Mouse (Mus musculus) ES-Bruce4 (cell line): ENCODE measurements at regions not wholly inside any gene's neighbourhood (a gene's known extent, or its start where the extent isn't known, plus 50 kb on each side); places are given as distances from the start of the nearest gene placed in this dataset.
A peak's percentile ranks its signal among the peaks of the same experiment; 100 is the strongest.

Experiments
- H3K27ac ChIP-seq: 2 replicates; pipeline ENCODE4 v1.5.1; 2012; ENCODE audit warnings: low read length, inconsistent platforms; ENCODE audit not compliant: insufficient read depth
- H3K27me3 ChIP-seq: 2 replicates; pipeline ENCODE4 v1.6.1; 2012; ENCODE audit warnings: mild to moderate bottlenecking, low read length, inconsistent platforms; ENCODE audit not compliant: control insufficient read depth, poor library complexity, insufficient read depth, severe bottlenecking
- H3K36me3 ChIP-seq: 2 replicates; pipeline ENCODE4 v1.6.1; 2012; ENCODE audit warnings: inconsistent platforms, mild to moderate bottlenecking, low read length, moderate library complexity; ENCODE audit not compliant: control insufficient read depth, poor library complexity, insufficient read depth, severe bottlenecking
- H3K4me1 ChIP-seq: one replicate; pipeline ENCODE4 v1.8.1; 2011; ENCODE audit warnings: low read length; ENCODE audit not compliant: control insufficient read depth, insufficient read depth
- H3K4me3 ChIP-seq: 2 replicates; pipeline ENCODE4 v1.5.1; 2011; ENCODE audit warnings: low read depth, mild to moderate bottlenecking, low read length
- H3K9ac ChIP-seq: 2 replicates; pipeline ENCODE4 v1.6.1; 2012; ENCODE audit warnings: low read depth, mild to moderate bottlenecking, inconsistent platforms; ENCODE audit not compliant: poor library complexity, severe bottlenecking
- H3K9me3 ChIP-seq: replicated peaks from 2 replicates; pipeline ENCODE4 v1.6.1; 2012; ENCODE audit warnings: mild to moderate bottlenecking, low read length, inconsistent platforms; ENCODE audit not compliant: control insufficient read depth, poor library complexity, insufficient read depth, severe bottlenecking
- CTCF ChIP-seq: IDR thresholded peaks from one replicate; pipeline ENCODE4 v1.8.1; 2011; ENCODE audit warnings: low read depth, low read length
- EP300 ChIP-seq: IDR thresholded peaks from 2 replicates; pipeline ENCODE4 v1.6.1; 2011; ENCODE audit warnings: low read depth, low read length; ENCODE audit not compliant: insufficient read depth
- POLR2A ChIP-seq: IDR thresholded peaks from one replicate; pipeline ENCODE4 v1.8.1; 2011; ENCODE audit warnings: low read length; ENCODE audit not compliant: insufficient read depth

GRCm38 (mm10) chr1:100878065-100878464, 1105.5 kb downstream of the Cntnap5b start:
- Histone ChIP-seq H3K4me1 (peaks cover 1% of the 10 kb centered on the region), H3K27ac (no peak overlapping the region), H3K4me3 (no peak overlapping the region), H3K9me3 (peaks cover 3% of the 10 kb centered on the region), H3K9ac (no peak overlapping the region), H3K27me3 (no peaks in the 10 kb centered on the region; the same call in 1 of the 2 replicates), H3K36me3 (no peaks in the 10 kb centered on the region)
- peak; percentile 86 for TF ChIP-seq EP300
- TF ChIP-seq CTCF = no peak

DNA sequence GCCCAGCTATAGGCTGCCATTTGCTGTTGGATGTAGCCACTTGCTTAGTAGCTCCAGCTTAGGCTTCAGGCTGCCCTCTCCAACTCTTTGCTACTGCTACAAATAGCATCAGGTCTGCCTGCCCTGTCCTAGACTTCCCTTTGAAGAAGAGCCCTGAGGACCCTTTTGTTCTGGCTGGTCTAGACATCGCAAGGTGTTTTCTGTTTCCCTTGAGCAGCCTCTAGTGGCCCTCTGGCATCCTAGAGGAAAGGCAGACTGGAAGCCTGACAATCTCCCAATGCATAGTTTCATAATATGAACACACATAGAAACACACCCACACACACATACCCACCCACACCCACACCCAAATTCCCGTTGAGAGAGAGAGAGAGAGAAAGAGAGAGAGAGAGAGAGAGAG, 1114.8 kb downstream of the Cntnap5b start:
- no peaks in the 10 kb centered on the region for H3K4me1 ChIP-seq
- TF ChIP-seq CTCF = peak; percentile 8
- TF ChIP-seq POLR2A = no peak
- H3K9ac ChIP-seq = no peak overlapping the region
- H3K4me3 ChIP-seq = no peak overlapping the region
- H3K36me3 ChIP-seq = no peaks in the 10 kb centered on the region
- H3K27ac ChIP-seq = no peak overlapping the region
- no peaks in the 10 kb centered on the region for H3K9me3 ChIP-seq
- no peaks in the 10 kb centered on the region for H3K27me3 ChIP-seq

GRCm38 (mm10) chr1:100888337-100888736, 1115.8 kb downstream of the Cntnap5b start:
- Histone ChIP-seq H3K36me3 (no peaks in the 10 kb centered on the region), H3K4me1 (no peaks in the 10 kb centered on the region), H3K9me3 (no peaks in the 10 kb centered on the region), H3K27me3 (no peaks in the 10 kb centered on the region), H3K27ac (no peak overlapping the region), H3K4me3 (no peak overlapping the region), H3K9ac (no peak overlapping the region)
- TF ChIP-seq POLR2A (no peak), CTCF (no peak), EP300 (no peak)

DNA sequence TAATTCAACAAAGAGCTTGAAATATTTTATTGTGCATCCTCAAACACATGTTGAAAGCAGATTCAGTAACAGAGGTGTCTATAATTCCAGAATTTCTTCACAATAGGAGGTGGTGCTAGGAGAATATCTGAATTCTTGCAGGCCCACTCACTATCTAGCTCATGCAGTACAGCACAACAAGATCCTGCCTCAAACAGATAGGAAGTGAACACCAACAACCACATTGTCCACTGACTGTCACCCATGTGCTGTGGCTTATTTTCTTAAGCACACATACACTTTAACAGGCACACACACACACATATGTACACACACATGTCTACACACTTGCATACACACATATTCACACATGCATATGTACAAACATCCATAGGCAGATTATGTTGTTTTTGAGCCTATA, 1150.3 kb downstream of the Cntnap5b start:
- H3K9me3 ChIP-seq = 0 out of 2 replicates have a peak, but pooled peaks cover 2% of the 10 kb centered on the region
- H3K9ac ChIP-seq = no peak overlapping the region
- H3K4me3 ChIP-seq = no peak overlapping the region
- no peaks in the 10 kb centered on the region for H3K27me3 ChIP-seq
- H3K36me3 ChIP-seq = no peaks in the 10 kb centered on the region
- TF ChIP-seq POLR2A (no peak), CTCF (no peak), EP300 (no peak)
- H3K27ac ChIP-seq = no peak overlapping the region
- no peaks in the 10 kb centered on the region for H3K4me1 ChIP-seq

- H3K4me3 ChIP-seq = no peak overlapping the region
- TF ChIP-seq CTCF = no peak
- H3K36me3 ChIP-seq = no peaks in the 10 kb centered on the region
- no peak overlapping the region for H3K27ac ChIP-seq
- no peaks in the 10 kb centered on the region for H3K4me1 ChIP-seq
- H3K27me3 ChIP-seq = no peaks in the 10 kb centered on the region
- H3K9ac ChIP-seq = no peak overlapping the region
- H3K9me3 ChIP-seq = 0 out of 2 replicates have a peak, but pooled peaks cover 2% of the 10 kb centered on the region
Measured at GRCm38 (mm10) chr1:100928171-100928771, 1155.7 kb downstream of the Cntnap5b start.

DNA sequence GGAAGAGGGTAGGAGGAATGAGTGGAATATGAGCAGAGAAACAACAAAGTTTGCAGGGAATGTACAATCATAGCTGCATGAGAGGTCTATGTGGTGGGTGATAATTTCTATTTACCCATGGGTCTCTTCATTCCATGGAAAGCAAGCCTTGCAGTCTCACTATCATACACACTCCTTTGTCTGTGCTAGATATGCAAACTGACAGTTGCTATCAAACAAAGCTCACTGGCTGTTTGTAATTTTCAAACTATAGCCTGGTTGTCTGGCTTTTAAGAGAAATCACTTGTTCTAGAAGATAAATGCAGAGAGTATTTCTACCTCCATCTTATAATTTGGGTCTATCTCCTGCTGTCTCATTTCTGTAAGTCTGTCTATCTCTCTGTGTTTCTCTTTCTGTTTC, 1194.7 kb downstream of the Cntnap5b start:
- no peak for TF ChIP-seq EP300
- no peak for TF ChIP-seq POLR2A
- TF ChIP-seq CTCF = no peak

More for the DNA sequence above, 1194.7 kb downstream of the Cntnap5b start:
- H3K27me3 ChIP-seq = no peaks in the 10 kb centered on the region
- no peaks in the 10 kb centered on the region for H3K9me3 ChIP-seq
- H3K4me3 ChIP-seq = no peak overlapping the region
- no peaks in the 10 kb centered on the region for H3K36me3 ChIP-seq
- no peak overlapping the region for H3K9ac ChIP-seq
- no peak overlapping the region for H3K27ac ChIP-seq
- H3K4me1 ChIP-seq = no peaks in the 10 kb centered on the region
